Mouse (Mus musculus) midbrain, embryonic 16.5 days (tissue): ENCODE measurements around the gene B4galnt1. TPM values are rescaled to one million over a fixed set of nuclear protein-coding genes. Genes with fewer than 3 reads are reported as not detected.

Experiments used
- ATAC-seq: fragments of 200-750 bp; cut with Nextera tagmentation; 2 replicates; pipeline ENCODE4 v1.8.0; 2017; ENCODE audit warnings: moderate TSS enrichment
- H3K27ac ChIP-seq: fragments of 300-500 bp; sonication (generic); 2 replicates; pipeline ENCODE4 v1.5.1; 2014; ENCODE audit warnings: mild to moderate bottlenecking, low read length, mixed read lengths
- H3K27me3 ChIP-seq: fragments of 300-500 bp; sonication (generic); 2 replicates; pipeline ENCODE4 v1.6.1; 2014; ENCODE audit warnings: low read depth, low read length, mixed read lengths; ENCODE audit not compliant: control insufficient read depth, insufficient read depth
- H3K36me3 ChIP-seq: fragments of 300-500 bp; sonication (generic); 2 replicates; pipeline ENCODE4 v1.6.1; 2014; ENCODE audit warnings: mild to moderate bottlenecking, low read length, moderate library complexity, mixed read lengths; ENCODE audit not compliant: control insufficient read depth, insufficient read depth
- H3K4me1 ChIP-seq: fragments of 300-500 bp; sonication (generic); 2 replicates; pipeline ENCODE4 v1.6.1; 2014; ENCODE audit warnings: mild to moderate bottlenecking, low read length, mixed read lengths; ENCODE audit not compliant: control insufficient read depth, insufficient read depth
- H3K4me2 ChIP-seq: fragments of 300-500 bp; sonication (generic); 2 replicates; pipeline ENCODE4 v1.6.1; 2014; ENCODE audit warnings: mild to moderate bottlenecking, low read length, mixed read lengths
- H3K4me3 ChIP-seq: fragments of 300-500 bp; sonication (generic); 2 replicates; pipeline ENCODE4 v1.5.1; 2014; ENCODE audit warnings: low read depth, mild to moderate bottlenecking, low read length, moderate library complexity, mixed read lengths
- H3K9ac ChIP-seq: fragments of 300-500 bp; sonication (generic); 2 replicates; pipeline ENCODE4 v1.6.1; 2014; ENCODE audit warnings: low read depth, low read length, mixed read lengths
- H3K9me3 ChIP-seq: fragments of 300-500 bp; sonication (generic); replicated peaks from 2 replicates; pipeline ENCODE4 v1.6.1; 2014; ENCODE audit warnings: mild to moderate bottlenecking, low read length, mixed read lengths; ENCODE audit not compliant: control insufficient read depth, poor library complexity, severe bottlenecking
- WGBS: fragments of 180-500 bp; shearing (Covaris S2); extraction: QIAGEN DNeasy Blood & Tissue Kit; methylation state at CpG from one replicate; pipeline ENCODE4 v1.1.7; 2014; 5-methylcytosine and 5-hydroxymethylcytosine counted together
- polyA plus RNA-seq: library from polyadenylated mRNA; unstranded; fragments of >200 nt; fragmentation: Nextera tagmentation; extraction: Ambion mirVana; gene quantifications from 2 replicates; pipeline ENCODE4 v1.2.1, GENCODE M21; 2015

The B4galnt1 gene
- polyA plus RNA-seq, 1 experiment from 2014 or later = 71.7 TPM

DNA sequence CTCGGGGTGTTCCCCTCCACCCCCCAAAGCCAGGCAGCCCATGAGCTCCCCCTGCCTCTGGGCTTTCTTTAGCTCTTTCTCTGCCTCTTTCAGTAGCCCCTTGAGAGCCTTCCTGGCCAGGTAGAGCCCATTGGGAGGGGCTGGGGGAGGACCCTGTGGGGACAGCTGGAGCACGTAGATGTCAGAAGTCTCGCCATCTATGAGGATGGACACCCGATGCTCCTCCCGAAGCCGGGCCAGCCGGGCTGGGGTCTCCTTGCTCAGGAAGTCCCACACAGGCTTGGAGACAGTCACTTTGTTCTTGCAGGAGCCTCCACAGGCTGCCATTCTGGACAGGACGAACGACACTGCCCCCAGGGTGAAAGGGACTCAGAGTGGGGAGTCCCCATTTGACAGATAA, 28.0 kb downstream of the B4galnt1 start:
- H3K27me3 ChIP-seq = no peaks in the 10 kb centered on the region
- peaks cover 27% of the 10 kb centered on the region for H3K4me1 ChIP-seq
- no peak overlapping the region for H3K4me2 ChIP-seq
- peaks cover 17% of the 10 kb centered on the region for H3K36me3 ChIP-seq
- no peak for ATAC-seq
- no peak overlapping the region for H3K9ac ChIP-seq
- 76% methylated on average over 9 of the region's 9 CpGs for WGBS
- no peaks in the 10 kb centered on the region for H3K9me3 ChIP-seq
- no peak overlapping the region for H3K4me3 ChIP-seq
- no peak overlapping the region for H3K27ac ChIP-seq

DNA sequence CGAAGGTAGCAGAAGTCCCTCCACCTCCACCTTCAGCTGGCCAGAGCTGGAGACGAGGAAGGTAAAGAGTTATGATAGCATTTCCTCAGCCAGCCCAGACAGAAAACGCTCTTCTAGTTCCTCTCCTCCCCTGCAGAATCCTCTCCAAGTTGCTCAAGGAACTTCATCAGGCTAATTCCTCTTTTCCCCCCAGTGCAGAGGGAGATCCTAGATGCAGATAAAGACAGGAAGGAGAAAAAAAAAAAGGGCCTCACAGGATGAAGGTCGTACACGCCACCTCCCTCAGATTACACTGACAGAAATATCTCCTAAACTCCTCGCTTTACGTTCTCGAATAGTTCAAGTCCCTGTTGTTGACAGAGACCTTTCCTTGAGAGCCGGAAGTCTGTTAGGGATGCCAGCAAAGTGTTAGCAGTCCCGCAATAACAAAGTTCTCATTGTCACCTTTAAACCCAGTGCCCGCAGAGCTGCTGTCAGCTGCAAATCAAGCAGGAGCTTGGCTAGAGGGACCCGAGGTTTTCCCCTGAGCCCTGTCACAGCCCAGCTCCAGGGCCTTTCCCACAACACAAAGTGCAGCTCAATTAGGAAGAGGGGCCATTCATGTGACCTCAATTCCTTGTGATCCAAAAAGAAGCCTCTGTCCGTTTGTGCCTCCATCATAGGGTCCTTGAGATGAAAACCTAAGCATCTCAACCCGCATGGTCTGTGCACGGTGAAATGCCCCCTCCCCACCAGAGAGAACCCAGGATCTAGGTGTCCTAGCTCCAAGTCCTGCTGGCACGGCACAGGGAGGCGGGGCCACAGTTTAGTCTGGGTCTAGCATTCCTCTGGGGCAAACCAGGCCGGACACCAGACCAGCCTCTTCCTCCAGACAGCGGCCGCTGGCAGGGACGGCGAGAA, 29.7 kb downstream of the B4galnt1 start:
- ATAC-seq = peak; percentile 54
- WGBS = 22% methylated on average over 22 of the region's 22 CpGs
- peak overlapping the region; percentile 91 for H3K27ac ChIP-seq
- peak overlapping the region; percentile 78 for H3K4me3 ChIP-seq
- H3K4me2 ChIP-seq = peak overlapping the region; percentile 90
- H3K9me3 ChIP-seq = no peaks in the 10 kb centered on the region
- H3K36me3 ChIP-seq = peaks cover 29% of the 10 kb centered on the region
- H3K4me1 ChIP-seq = peaks cover 16% of the 10 kb centered on the region
- no peaks in the 10 kb centered on the region for H3K27me3 ChIP-seq
- peak overlapping the region; percentile 98 for H3K9ac ChIP-seq

DNA sequence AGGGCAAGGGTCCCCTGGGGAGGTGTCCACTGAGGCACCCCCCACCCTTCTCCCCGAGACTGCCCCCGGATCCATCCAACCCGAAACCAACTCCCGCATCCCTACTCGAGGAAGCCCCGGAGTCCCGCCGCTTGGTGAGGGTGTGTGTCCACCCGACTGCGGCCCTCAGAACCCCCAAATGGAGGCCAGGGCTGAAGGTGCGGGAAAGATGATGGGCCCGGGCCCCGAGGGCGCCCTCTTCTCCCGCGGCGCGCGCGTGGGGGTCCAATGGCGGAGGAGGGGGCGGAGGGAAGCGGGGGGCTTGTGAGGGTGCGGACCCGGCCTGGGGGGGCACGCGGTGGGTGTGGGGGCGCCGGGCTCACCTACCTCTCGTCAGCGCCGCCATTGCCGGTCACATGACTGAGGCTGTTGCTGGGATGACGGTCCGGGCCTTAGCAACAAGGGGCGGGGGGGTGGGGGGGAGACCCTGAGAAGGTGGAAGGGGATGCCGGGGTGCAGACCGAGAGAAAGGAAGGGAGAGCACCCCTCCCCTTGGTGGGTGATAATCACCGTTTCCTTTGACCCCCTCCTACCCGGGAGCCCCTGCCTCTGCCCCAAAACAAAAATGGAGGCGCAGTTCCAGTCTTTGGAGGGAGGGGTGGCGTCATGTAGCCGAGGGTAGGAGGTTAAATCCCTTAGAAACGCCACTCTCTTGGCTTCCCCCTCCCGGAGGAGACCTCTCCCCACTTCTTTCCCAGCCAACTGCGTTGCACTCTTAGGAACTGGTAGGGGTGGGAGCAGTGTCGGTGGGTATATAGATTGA, 30.5 kb downstream of the B4galnt1 start, which contains the start of gene Dtx3:
Gene Dtx3, minus strand, starts transcription at position 401 of the 802 bp plus-strand sequence.
- peaks cover 16% of the 10 kb centered on the region for H3K4me1 ChIP-seq
- peak; percentile 73 for ATAC-seq
- H3K4me3 ChIP-seq = peak within 1 kb of the TSS; percentile 78
- H3K36me3 ChIP-seq = peaks cover 29% of the 10 kb centered on the region
- H3K9me3 ChIP-seq = no peaks in the 10 kb centered on the region
- H3K4me2 ChIP-seq = peak within 1 kb of the TSS; percentile 90
- no peaks in the 10 kb centered on the region for H3K27me3 ChIP-seq
- H3K27ac ChIP-seq = peak within 1 kb of the TSS; percentile 91
- H3K9ac ChIP-seq = peak within 1 kb of the TSS; percentile 98
- WGBS = 1% methylated on average over 26 of the region's 47 CpGs

DNA sequence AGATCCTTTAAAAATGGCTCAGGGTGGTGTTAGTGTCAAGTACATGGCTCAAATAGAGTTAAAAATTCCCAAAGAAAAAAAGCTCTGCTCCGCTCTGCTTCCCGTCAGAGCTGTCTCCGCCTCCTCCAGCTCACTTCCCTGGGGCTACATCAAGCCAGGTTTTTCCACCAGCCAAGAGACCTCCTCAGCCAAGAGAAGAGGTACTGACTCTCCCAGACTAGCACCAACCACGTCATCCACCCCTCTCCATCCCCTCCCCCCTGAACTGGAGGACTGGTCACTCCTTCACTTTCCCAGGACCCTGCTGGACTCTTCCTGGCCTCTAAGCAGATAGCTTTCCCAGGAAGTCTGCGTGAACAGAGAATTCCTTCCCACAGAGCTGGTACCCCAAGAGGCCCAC, 31.4 kb downstream of the B4galnt1 start:
- Histone ChIP-seq H3K9me3 (no peaks in the 10 kb centered on the region), H3K4me3 (peak overlapping the region; percentile 78), H3K27ac (peak overlapping the region; percentile 91), H3K4me1 (peaks cover 16% of the 10 kb centered on the region), H3K27me3 (no peaks in the 10 kb centered on the region), H3K9ac (peak overlapping the region; percentile 98; the same call in 1 of the 2 replicates), H3K4me2 (peak overlapping the region; percentile 90), H3K36me3 (peaks cover 24% of the 10 kb centered on the region)
- peak; percentile 49 for ATAC-seq
- under 1% methylated on average over 5 of the region's 5 CpGs for WGBS

DNA sequence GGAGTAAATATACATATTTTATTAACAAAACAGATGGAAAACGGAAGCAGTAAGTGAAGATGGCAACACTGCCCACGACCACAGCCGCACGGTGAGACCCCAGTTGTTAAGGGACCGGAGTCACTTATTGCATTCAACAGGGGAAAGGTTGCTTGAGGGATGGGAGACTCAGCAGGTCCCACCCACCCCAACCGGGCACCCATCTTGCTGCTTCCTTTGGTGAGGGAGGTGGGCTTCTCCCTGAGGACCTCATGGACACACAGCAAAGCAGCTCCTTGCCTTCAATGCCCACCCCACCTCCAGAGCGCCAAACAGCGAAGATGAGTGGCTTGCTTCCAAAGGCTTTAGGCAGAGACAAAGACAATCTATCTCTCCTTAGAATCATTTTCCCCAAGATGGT, 32.1 kb downstream of the B4galnt1 start:
- no peak overlapping the region for H3K9ac ChIP-seq
- H3K27me3 ChIP-seq = no peaks in the 10 kb centered on the region
- 91% methylated on average over 8 of the region's 8 CpGs for WGBS
- no peak for ATAC-seq
- no peak overlapping the region for H3K4me2 ChIP-seq
- H3K36me3 ChIP-seq = peaks cover 21% of the 10 kb centered on the region
- H3K9me3 ChIP-seq = no peaks in the 10 kb centered on the region
- H3K4me3 ChIP-seq = no peak overlapping the region
- peaks cover 16% of the 10 kb centered on the region for H3K4me1 ChIP-seq
- 0 out of 2 replicates have a peak overlapping the region, but pooled peaks have one; percentile 32 for H3K27ac ChIP-seq

DNA sequence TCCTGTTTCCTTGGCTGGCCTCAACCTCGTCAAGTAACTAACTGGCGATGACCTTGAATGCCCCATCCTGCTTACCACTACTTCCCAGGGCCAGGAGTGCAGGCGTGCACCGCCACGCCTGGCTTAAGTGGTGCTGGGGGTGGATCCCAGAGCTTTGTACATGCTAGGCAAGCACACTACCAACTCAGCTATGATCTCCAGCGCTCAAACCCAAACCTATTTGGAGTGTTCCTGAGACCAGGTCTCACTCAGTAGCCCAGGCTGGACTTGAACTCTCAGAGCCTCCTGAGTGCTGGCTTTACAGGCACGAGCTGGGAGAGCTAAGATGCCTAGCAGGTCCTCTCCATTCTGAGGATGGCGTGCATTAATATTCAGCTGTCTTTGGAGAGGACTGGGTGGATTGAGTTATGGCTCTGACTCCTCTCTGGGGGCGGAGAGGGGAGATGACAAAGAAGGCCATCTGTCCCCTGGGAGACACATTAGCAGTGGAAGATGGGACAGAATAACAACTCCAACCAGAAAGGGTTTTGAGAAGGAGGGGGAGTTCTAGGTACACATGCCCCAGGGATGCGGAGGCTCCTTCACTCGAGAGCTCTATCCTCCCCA, 32.6 kb downstream of the B4galnt1 start:
- Histone ChIP-seq H3K4me1 (peaks cover 16% of the 10 kb centered on the region), H3K4me2 (no peak overlapping the region), H3K27me3 (no peaks in the 10 kb centered on the region), H3K36me3 (peaks cover 19% of the 10 kb centered on the region), H3K9me3 (no peaks in the 10 kb centered on the region), H3K27ac (no peak overlapping the region), H3K9ac (no peak overlapping the region), H3K4me3 (no peak overlapping the region)
- WGBS = 84% methylated on average over 11 of the region's 11 CpGs
- no peak for ATAC-seq

DNA sequence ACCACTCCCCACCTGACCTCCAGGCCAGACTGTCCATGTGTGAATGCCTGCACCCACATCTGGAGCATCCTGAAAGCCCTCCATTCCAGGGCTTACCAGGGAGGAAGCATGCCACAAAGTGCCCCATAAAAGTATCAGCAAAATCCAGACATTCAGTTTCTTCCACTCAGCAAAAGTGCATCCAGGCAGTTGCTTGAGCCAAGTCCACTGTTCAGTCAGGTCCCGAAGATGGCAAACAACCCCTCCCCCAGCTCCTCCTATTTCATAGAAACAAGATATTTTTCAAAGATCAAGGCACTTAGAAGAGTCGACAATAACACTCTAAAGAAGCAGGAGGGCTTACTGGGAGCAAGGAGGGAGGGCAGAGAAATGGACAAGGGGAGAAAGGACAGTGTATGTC, 33.5 kb downstream of the B4galnt1 start:
- Histone ChIP-seq H3K27ac (no peak overlapping the region), H3K4me3 (no peak overlapping the region), H3K36me3 (peaks cover 24% of the 10 kb centered on the region), H3K27me3 (no peaks in the 10 kb centered on the region), H3K4me2 (no peak overlapping the region), H3K9me3 (no peaks in the 10 kb centered on the region), H3K9ac (no peak overlapping the region), H3K4me1 (peaks cover 16% of the 10 kb centered on the region)
- WGBS = 73% methylated on average over 2 of the region's 2 CpGs
- no peak for ATAC-seq

DNA sequence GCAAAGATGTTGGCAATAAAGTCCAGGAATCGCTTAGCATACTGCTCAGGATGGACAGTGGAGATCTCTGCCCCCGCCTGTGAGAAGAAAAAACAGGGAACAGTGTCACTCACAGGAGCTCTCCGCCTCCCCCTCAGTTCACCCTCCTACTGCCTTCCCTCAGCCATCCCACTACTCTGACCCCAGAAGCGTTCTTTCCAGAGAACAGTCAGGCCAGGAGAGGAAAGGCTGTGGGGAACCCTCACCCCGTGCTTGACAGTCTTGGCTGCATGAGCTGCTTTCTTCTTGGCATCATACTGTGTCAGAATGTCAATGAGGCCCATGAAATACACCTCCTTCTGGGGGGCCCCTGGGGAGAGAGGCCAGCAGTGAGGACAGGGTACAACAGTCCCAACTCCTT, 34.0 kb downstream of the B4galnt1 start:
- 57% methylated on average over 5 of the region's 5 CpGs for WGBS
- no peak overlapping the region for H3K4me3 ChIP-seq
- ATAC-seq = no peak

More for the DNA sequence above, 34.0 kb downstream of the B4galnt1 start:
- Histone ChIP-seq H3K36me3 (peaks cover 29% of the 10 kb centered on the region), H3K4me2 (no peak overlapping the region), H3K9ac (no peak overlapping the region), H3K27me3 (no peaks in the 10 kb centered on the region), H3K4me1 (peaks cover 16% of the 10 kb centered on the region), H3K9me3 (no peaks in the 10 kb centered on the region), H3K27ac (no peak overlapping the region)
